In genomic region chr5:128899971-128900370, GRCm38 (mm10) we compare ENCODE assay signal across 30 mouse cellular contexts. TPM values are rescaled to one million over a fixed set of nuclear protein-coding genes. Genes with fewer than 3 reads are reported as not detected.
DNase-seq lines count a peak whose midpoint lies in the region; ATAC-seq lines count a peak whose summit lies in the region.
"Had no signal": no experiment of that assay in that cellular context is flagged by ENCODE, and none has a peak within 500 bp of the region (broad histone marks: within the 10 kb centered on the region; RNA-seq: fewer than 3 reads in every experiment).

No protein-coding gene starts in this region.

- WGBS in midbrain, embryonic 16.5 days = 54% methylated on average over 13 of the region's 13 CpGs
- 62% methylated on average over 13 of the region's 13 CpGs for WGBS in midbrain, embryonic 14.5 days

- H3K4me2 ChIP-seq in midbrain, embryonic 16.5 days (ENCODE audit: low read length) = no peak overlapping the region
- no peak overlapping the region for H3K4me2 ChIP-seq in midbrain, embryonic 14.5 days (ENCODE audit: low read length)
- H3K4me2 ChIP-seq: heart, embryonic 11.5 days; hindbrain, embryonic 13.5 days; limb, embryonic 13.5 days; liver, embryonic 11.5 days; midbrain, embryonic 12.5 days had no signal

- H3K4me1 ChIP-seq in midbrain, embryonic 16.5 days (ENCODE audit: control insufficient read depth, insufficient read depth, low read length) = peaks cover 12% of the 10 kb centered on the region
- peaks cover 23% of the 10 kb centered on the region for H3K4me1 ChIP-seq in midbrain, embryonic 14.5 days (ENCODE audit: control insufficient read depth, insufficient read depth, low read length)
- H3K4me1 ChIP-seq: megakaryocyte, embryonic 14.5 days had no signal

- H3K9me3 ChIP-seq in midbrain, embryonic 16.5 days (replicated peaks; ENCODE audit: control insufficient read depth, low read length, poor library complexity, severe bottlenecking) = no peaks in the 10 kb centered on the region
- peaks cover 4% of the 10 kb centered on the region; the same call in 1 of the 2 replicates for H3K9me3 ChIP-seq in midbrain, embryonic 14.5 days (ENCODE audit: control insufficient read depth, low read length)
- H3K9me3 ChIP-seq: hindbrain, embryonic 13.5 days; limb, embryonic 13.5 days; midbrain, embryonic 12.5 days had no signal

- H3K27ac ChIP-seq in midbrain, embryonic 16.5 days (ENCODE audit: low read length) = 0 out of 2 replicates have a peak overlapping the region, but pooled peaks have one; percentile 11
- H3K27ac ChIP-seq in midbrain, embryonic 14.5 days (replicated peaks; ENCODE audit: low read depth, low read length) = no peak overlapping the region
- H3K27ac ChIP-seq: hindbrain, embryonic 13.5 days; limb, embryonic 13.5 days; midbrain, embryonic 12.5 days had no signal

- H3K9ac ChIP-seq in midbrain, embryonic 16.5 days (ENCODE audit: low read depth, low read length) = no peak overlapping the region
- no peak overlapping the region for H3K9ac ChIP-seq in midbrain, embryonic 14.5 days (replicated peaks; ENCODE audit: low read length)
- H3K9ac ChIP-seq: forebrain, postnatal 0 days; hindbrain, embryonic 13.5 days; limb, embryonic 13.5 days; midbrain, embryonic 12.5 days had no signal

- no peak for DNase-seq in midbrain, embryonic 14.5 days
- peak; percentile 43 for DNase-seq in embryo, embryonic 11 days
- DNase-seq in forelimb bud, embryonic 11.5 days (ENCODE audit: low read depth, low spot score) = peak; percentile 63
- DNase-seq in thymus, postnatal 10 days (ENCODE audit: low spot score in 2 of 2) = no peak
- DNase-seq in testis, postnatal 10 days (ENCODE audit: low spot score) = no peak
- DNase-seq: adrenal gland, adult 2 months; adrenal gland, postnatal 36 days; B cell, adult 2 months; cerebellum, adult 18-20 months; cerebellum, postnatal 10 days; forebrain, postnatal 0 days; gastrocnemius, postnatal 10 days; heart, postnatal 36 days; kidney, adult 11 months; layer of hippocampus, postnatal 36 days; lung, postnatal 36 days; right cerebral cortex, postnatal 4 days had no signal

- ATAC-seq in midbrain, embryonic 16.5 days = no peak
- no peak for ATAC-seq in midbrain, embryonic 14.5 days (ENCODE audit: low FRiP score, low TSS enrichment)
- ATAC-seq: activated CD4-positive, CD25-positive, alpha-beta regulatory T cell, adult 4 months; forebrain, postnatal 0 days; inflammation-experienced regulatory T-cells, adult 6 months had no signal

- no peaks in the 10 kb centered on the region for H3K36me3 ChIP-seq in midbrain, embryonic 16.5 days (ENCODE audit: control insufficient read depth, insufficient read depth, low read length)
- H3K36me3 ChIP-seq in midbrain, embryonic 14.5 days (ENCODE audit: control insufficient read depth, insufficient read depth, low read length) = no peaks in the 10 kb centered on the region
- H3K36me3 ChIP-seq: hindbrain, embryonic 13.5 days; limb, embryonic 13.5 days; midbrain, embryonic 12.5 days had no signal

- no peak overlapping the region for H3K4me3 ChIP-seq in midbrain, embryonic 16.5 days (ENCODE audit: low read depth, low read length)
- H3K4me3 ChIP-seq in midbrain, embryonic 14.5 days (replicated peaks; ENCODE audit: low read depth, low read length) = no peak overlapping the region
- H3K4me3 ChIP-seq: erythroblast, embryonic 14.5 days; hindbrain, embryonic 13.5 days; limb, embryonic 13.5 days; megakaryocyte, embryonic 14.5 days; midbrain, embryonic 12.5 days had no signal

- H3K27me3 ChIP-seq in midbrain, embryonic 16.5 days (ENCODE audit: control insufficient read depth, insufficient read depth, low read depth, low read length) = no peaks in the 10 kb centered on the region
- no peaks in the 10 kb centered on the region for H3K27me3 ChIP-seq in midbrain, embryonic 14.5 days (ENCODE audit: control insufficient read depth, insufficient read depth, low read length)
- H3K27me3 ChIP-seq: hindbrain, embryonic 13.5 days; megakaryocyte, embryonic 14.5 days; midbrain, embryonic 12.5 days had no signal

RNA-seq across cellular contexts. Expression of gene Rimbp2, which starts 53.3 kb away (rescaled TPM):
- polyA plus RNA-seq in midbrain, embryonic 16.5 days (2015; fragmentation: Nextera tagmentation; extraction: Ambion mirVana) = 6.2 and 6.8 TPM in 2 replicates
- 5.1 and 5.8 TPM in 2 replicates for polyA plus RNA-seq in midbrain, embryonic 14.5 days (2014; fragmentation: Nextera tagmentation; extraction: Ambion mirVana)
- polyA plus RNA-seq: activated CD4-positive, CD25-positive, alpha-beta regulatory T cell, adult 4 months; erythroblast, embryonic 14.5 days; inflammation-experienced regulatory T-cells, adult 6 months; liver, embryonic 16.5 days; spleen, adult 2 months; thymus, postnatal 0 days had no signal

Comparison
In these comparisons a context has a peak if more than half of its experiments do, and no peak if none do; other contexts are left out.
1. DNase-seq: peak in embryo, embryonic 11 days (single experiment) and forelimb bud, embryonic 11.5 days (single experiment); none in midbrain, embryonic 14.5 days (single experiment), thymus, postnatal 10 days (0 of 2) and testis, postnatal 10 days (single experiment).